Mouse (Mus musculus): ENCODE measurements around the gene Hmgn2. TPM values are rescaled to one million over a fixed set of nuclear protein-coding genes. Genes with fewer than 3 reads are reported as not detected.
"Not testable (repeated sequence)": the region's sequence is repeated elsewhere in the genome, so short reads cannot be mapped to it uniquely, and the experiment has no call there.

Gene Hmgn2
- polyA plus RNA-seq, 1 experiment from 2014 or later, result 1,338 TPM

- 88% methylated on average over 13 of the region's 13 CpGs for WGBS
- Histone ChIP-seq H3K4me2 (no peak overlapping the region), H3K4me3 (no peak overlapping the region), H3K27me3 (no peaks in the 10 kb centered on the region), H3K27ac (replicated peaks) (no peak overlapping the region), H3K36me3 (no peaks in the 10 kb centered on the region), H3K9ac (no peak overlapping the region), H3K9me3 (no peaks in the 10 kb centered on the region), H3K4me1 (replicated peaks) (no peaks in the 10 kb centered on the region)
- ATAC-seq (ENCODE audit: low read depth), result no peak
Measured at GRCm38 (mm10) chr4:133940386-133941260, 27.8 kb downstream of the Hmgn2 start.

GRCm38 (mm10) chr4:133938077-133938476 lies 30.4 kb downstream of the Hmgn2 start:
- Histone ChIP-seq H3K9me3 (no peaks in the 10 kb centered on the region), H3K4me3 (no peak overlapping the region), H3K36me3 (no peaks in the 10 kb centered on the region), H3K27me3 (no peaks in the 10 kb centered on the region), H3K4me2 (no peak overlapping the region), H3K4me1 (replicated peaks) (no peaks in the 10 kb centered on the region), H3K9ac (no peak overlapping the region), H3K27ac (replicated peaks) (no peak overlapping the region)
- WGBS, result 65% methylated on average over 2 of the region's 2 CpGs
- ATAC-seq (ENCODE audit: low read depth), result no peak

- H3K36me3 ChIP-seq, result no peaks in the 10 kb centered on the region
- no peaks in the 10 kb centered on the region for H3K27me3 ChIP-seq
- H3K4me2 ChIP-seq, result no peak overlapping the region
- ATAC-seq (ENCODE audit: low read depth), result no peak
- no peak overlapping the region for H3K27ac ChIP-seq (replicated peaks)
- no peaks in the 10 kb centered on the region for H3K4me1 ChIP-seq (replicated peaks)
- H3K9me3 ChIP-seq, result no peaks in the 10 kb centered on the region
- H3K4me3 ChIP-seq, result no peak overlapping the region
- 87% methylated on average over 3 of the region's 3 CpGs for WGBS
- no peak overlapping the region for H3K9ac ChIP-seq
Measured at GRCm38 (mm10) chr4:133931785-133932184, 36.7 kb downstream of the Hmgn2 start.

GRCm38 (mm10) chr4:133931349-133931748 lies 37.1 kb downstream of the Hmgn2 start:
- no peak for ATAC-seq (ENCODE audit: low read depth)
- Histone ChIP-seq H3K36me3 (no peaks in the 10 kb centered on the region), H3K9me3 (no peaks in the 10 kb centered on the region), H3K4me2 (no peak overlapping the region), H3K4me3 (no peak overlapping the region), H3K4me1 (replicated peaks) (no peaks in the 10 kb centered on the region), H3K9ac (no peak overlapping the region), H3K27ac (replicated peaks) (no peak overlapping the region), H3K27me3 (no peaks in the 10 kb centered on the region)
- WGBS, result 22% methylated on average over 10 of the region's 10 CpGs

- WGBS, result 40% methylated on average over 7 of the region's 7 CpGs
- Histone ChIP-seq H3K9me3 (no peaks in the 10 kb centered on the region), H3K36me3 (no peaks in the 10 kb centered on the region), H3K27ac (replicated peaks) (no peak overlapping the region), H3K4me2 (no peak overlapping the region), H3K4me3 (no peak overlapping the region), H3K4me1 (replicated peaks) (no peaks in the 10 kb centered on the region), H3K27me3 (no peaks in the 10 kb centered on the region), H3K9ac (no peak overlapping the region)
- no peak for ATAC-seq (ENCODE audit: low read depth)
Measured at GRCm38 (mm10) chr4:133929278-133929670, 39.2 kb downstream of the Hmgn2 start.

- 64% methylated on average over 15 of the region's 15 CpGs for WGBS
- no peaks in the 10 kb centered on the region for H3K36me3 ChIP-seq
- H3K27ac ChIP-seq (replicated peaks), result no peak overlapping the region
- no peaks in the 10 kb centered on the region for H3K27me3 ChIP-seq
- H3K4me1 ChIP-seq (replicated peaks), result no peaks in the 10 kb centered on the region
- no peak overlapping the region for H3K4me3 ChIP-seq
- ATAC-seq (ENCODE audit: low read depth), result no peak
- no peak overlapping the region for H3K9ac ChIP-seq
- no peaks in the 10 kb centered on the region for H3K9me3 ChIP-seq
- H3K4me2 ChIP-seq, result no peak overlapping the region
Measured at GRCm38 (mm10) chr4:133928576-133929277, 39.7 kb downstream of the Hmgn2 start.

- Histone ChIP-seq H3K4me3 (no peak overlapping the region), H3K36me3 (no peaks in the 10 kb centered on the region), H3K4me2 (no peak overlapping the region), H3K27ac (replicated peaks) (no peak overlapping the region), H3K9ac (no peak overlapping the region), H3K4me1 (replicated peaks) (no peaks in the 10 kb centered on the region), H3K27me3 (no peaks in the 10 kb centered on the region), H3K9me3 (no peaks in the 10 kb centered on the region)
- 80% methylated on average over 4 of the region's 4 CpGs for WGBS
- ATAC-seq (ENCODE audit: low read depth), result no peak
Measured at GRCm38 (mm10) chr4:133925204-133925603, 43.2 kb downstream of the Hmgn2 start.

- ATAC-seq (ENCODE audit: low read depth), result no peak
- H3K27ac ChIP-seq (replicated peaks), result no peak overlapping the region
- H3K9ac ChIP-seq, result no peak overlapping the region
- WGBS, result 90% methylated on average over 5 of the region's 5 CpGs
- no peaks in the 10 kb centered on the region for H3K27me3 ChIP-seq
- H3K9me3 ChIP-seq, result no peaks in the 10 kb centered on the region
- H3K4me2 ChIP-seq, result no peak overlapping the region
- H3K4me1 ChIP-seq (replicated peaks), result no peaks in the 10 kb centered on the region
- H3K36me3 ChIP-seq, result no peaks in the 10 kb centered on the region
- no peak overlapping the region for H3K4me3 ChIP-seq
Measured at GRCm38 (mm10) chr4:133923743-133924142, 44.7 kb downstream of the Hmgn2 start.

GRCm38 (mm10) chr4:133918093-133918825 lies 50.2 kb downstream of the Hmgn2 start:
- H3K4me2 ChIP-seq; ATAC-seq (ENCODE audit: low read depth); H3K9me3 ChIP-seq; H3K36me3 ChIP-seq; H3K4me3 ChIP-seq; H3K27ac ChIP-seq (replicated peaks); H3K4me1 ChIP-seq (replicated peaks); H3K9ac ChIP-seq; H3K27me3 ChIP-seq: not testable (repeated sequence)
- WGBS, result 84% methylated on average over 21 of the region's 23 CpGs

Other genes starting within 250 kb of the Hmgn2 start
- gene Arid1a, start 211.9 kb downstream of the Hmgn2 start, polyA plus RNA-seq (2015; fragmentation: Nextera tagmentation; extraction: Ambion mirVana), result 31.8 and 37.3 TPM in 2 replicates
- gene Rps6ka1, start 80.9 kb downstream of the Hmgn2 start, polyA plus RNA-seq (2015; fragmentation: Nextera tagmentation; extraction: Ambion mirVana), result 21.3 and 21.8 TPM in 2 replicates
- 41.0 and 44.3 TPM in 2 replicates for gene Dhdds, start 32.3 kb upstream of the Hmgn2 start, polyA plus RNA-seq (2015; fragmentation: Nextera tagmentation; extraction: Ambion mirVana)
- 0.17 and 0.32 TPM in 2 replicates for gene Lin28a, start 50.2 kb upstream of the Hmgn2 start, polyA plus RNA-seq (2015; fragmentation: Nextera tagmentation; extraction: Ambion mirVana)
- not detected in 2 replicates for gene Zfp683, start 85.2 kb upstream of the Hmgn2 start, polyA plus RNA-seq (2015; fragmentation: Nextera tagmentation; extraction: Ambion mirVana)
- 1.3 and 1.7 TPM in 2 replicates for gene Crybg2, start 92.2 kb upstream of the Hmgn2 start, polyA plus RNA-seq (2015; fragmentation: Nextera tagmentation; extraction: Ambion mirVana)
- 3.1 and 5.1 TPM in 2 replicates for gene Cd52, start 126.4 kb upstream of the Hmgn2 start, polyA plus RNA-seq (2015; fragmentation: Nextera tagmentation; extraction: Ambion mirVana)
- gene Ubxn11, start 133.9 kb upstream of the Hmgn2 start, polyA plus RNA-seq (2015; fragmentation: Nextera tagmentation; extraction: Ambion mirVana), result 10.3 and 10.4 TPM in 2 replicates
- gene Sh3bgrl3, start 160.1 kb upstream of the Hmgn2 start, polyA plus RNA-seq (2015; fragmentation: Nextera tagmentation; extraction: Ambion mirVana), result 384 and 425 TPM in 2 replicates
- gene Cep85, start 218.5 kb upstream of the Hmgn2 start, polyA plus RNA-seq (2015; fragmentation: Nextera tagmentation; extraction: Ambion mirVana), result 21.2 and 22.6 TPM in 2 replicates
- not detected in 2 replicates for gene Gm7534, start 234.4 kb upstream of the Hmgn2 start, polyA plus RNA-seq (2015; fragmentation: Nextera tagmentation; extraction: Ambion mirVana)

All from neural tube, embryonic 13.5 days (tissue).